ENCODE assay signal across 11 mouse cellular contexts in the genomic region with DNA sequence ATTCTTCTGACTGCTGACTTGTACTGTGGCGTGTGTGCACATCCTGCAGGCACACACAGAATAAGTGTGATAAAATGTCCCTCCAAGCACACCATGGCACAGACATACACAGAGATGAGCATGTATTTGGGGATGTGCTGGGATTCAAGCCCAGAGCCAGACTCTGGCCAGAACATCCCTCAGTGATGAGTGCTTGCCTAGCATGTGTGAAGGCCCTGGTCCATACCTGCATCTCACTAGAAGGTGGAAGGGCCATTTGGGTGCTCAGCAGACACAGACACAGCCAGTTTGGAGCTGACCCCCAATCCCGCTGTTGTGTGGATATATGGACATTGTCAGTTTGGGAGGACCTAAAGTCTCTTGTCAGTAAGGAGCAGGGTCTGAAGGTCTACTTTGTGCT. TPM values are rescaled to one million over a fixed set of nuclear protein-coding genes. Genes with fewer than 3 reads are reported as not detected.
DNase-seq lines count a peak whose midpoint lies in the region; ATAC-seq lines count a peak whose summit lies in the region.
"Had no signal": no experiment of that assay in that cellular context is flagged by ENCODE, and none has a peak within 500 bp of the region (broad histone marks: within the 10 kb centered on the region; RNA-seq: fewer than 3 reads in every experiment).

No protein-coding gene starts in this region.

- H3K36me3 ChIP-seq in hindbrain, embryonic 14.5 days (replicated peaks; ENCODE audit: control insufficient read depth, insufficient read depth) = no peaks in the 10 kb centered on the region
- no peaks in the 10 kb centered on the region for H3K36me3 ChIP-seq in hindbrain, embryonic 11.5 days (ENCODE audit: control insufficient read depth, insufficient read depth, low read length)
- no peaks in the 10 kb centered on the region for H3K36me3 ChIP-seq in neural tube, embryonic 13.5 days

- peak overlapping the region; percentile 98 for H3K4me2 ChIP-seq in hindbrain, embryonic 14.5 days (replicated peaks)
- no peak overlapping the region for H3K4me2 ChIP-seq in hindbrain, embryonic 11.5 days (replicated peaks; ENCODE audit: low read depth, low read length)
- peak overlapping the region; percentile 92 for H3K4me2 ChIP-seq in neural tube, embryonic 13.5 days

- H3K4me3 ChIP-seq in hindbrain, embryonic 14.5 days (replicated peaks; ENCODE audit: low read length) = no peak overlapping the region
- no peak overlapping the region for H3K4me3 ChIP-seq in hindbrain, embryonic 11.5 days (ENCODE audit: low read depth, low read length)
- H3K4me3 ChIP-seq in neural tube, embryonic 13.5 days = no peak overlapping the region

- no peak overlapping the region for H3K27ac ChIP-seq in hindbrain, embryonic 14.5 days
- H3K27ac ChIP-seq in hindbrain, embryonic 11.5 days (ENCODE audit: low read depth, low read length) = no peak overlapping the region
- H3K27ac ChIP-seq in neural tube, embryonic 13.5 days (replicated peaks) = no peak overlapping the region

- H3K9ac ChIP-seq in hindbrain, embryonic 14.5 days = 0 out of 2 replicates have a peak overlapping the region, but pooled peaks have one; percentile 97
- no peak overlapping the region for H3K9ac ChIP-seq in hindbrain, embryonic 11.5 days (ENCODE audit: low read depth, low read length)
- H3K9ac ChIP-seq in neural tube, embryonic 13.5 days = peak overlapping the region; percentile 96

- peaks cover 25% of the 10 kb centered on the region for H3K4me1 ChIP-seq in hindbrain, embryonic 14.5 days (replicated peaks; ENCODE audit: control insufficient read depth, insufficient read depth, low read length)
- H3K4me1 ChIP-seq in hindbrain, embryonic 11.5 days (replicated peaks; ENCODE audit: control insufficient read depth, insufficient read depth, low read length) = peaks cover 8% of the 10 kb centered on the region
- H3K4me1 ChIP-seq in neural tube, embryonic 13.5 days (replicated peaks) = peaks cover 33% of the 10 kb centered on the region

- ATAC-seq in hindbrain, embryonic 14.5 days (ENCODE audit: low FRiP score) = no peak
- no peak for ATAC-seq in hindbrain, embryonic 11.5 days (ENCODE audit: low FRiP score)
- ATAC-seq in neural tube, embryonic 13.5 days (ENCODE audit: low read depth) = no peak
- ATAC-seq: inflammation-experienced regulatory T-cells, adult 6 months had no signal

- H3K9me3 ChIP-seq in hindbrain, embryonic 14.5 days (ENCODE audit: control insufficient read depth, low read length) = no peaks in the 10 kb centered on the region
- H3K9me3 ChIP-seq in hindbrain, embryonic 11.5 days (ENCODE audit: control insufficient read depth, low read length) = no peaks in the 10 kb centered on the region
- no peaks in the 10 kb centered on the region for H3K9me3 ChIP-seq in neural tube, embryonic 13.5 days

- WGBS in hindbrain, embryonic 14.5 days = 90% methylated on average over 2 of the region's 2 CpGs
- 88% methylated on average over 2 of the region's 2 CpGs for WGBS in hindbrain, embryonic 11.5 days
- WGBS in neural tube, embryonic 13.5 days = 87% methylated on average over 2 of the region's 2 CpGs

- DNase-seq in cerebellum, postnatal 25 days = peak; percentile 9 to 11
- no peak for DNase-seq in cerebellum, postnatal 4 days (ENCODE audit: low spot score in 2 of 2)
- DNase-seq in hindbrain, embryonic 14.5 days (ENCODE audit: low spot score) = no peak
- DNase-seq in hindbrain, embryonic 11.5 days (ENCODE audit: low spot score) = no peak
- peak; percentile 5 for DNase-seq in thymus, postnatal 4 days
- no peak for DNase-seq in thymus, adult 18-20 months
- no peak for DNase-seq in layer of hippocampus, adult 18-20 months (ENCODE audit: low spot score in 2 of 2)
- DNase-seq: adrenal gland, postnatal 14 days had no signal

- no peaks in the 10 kb centered on the region for H3K27me3 ChIP-seq in hindbrain, embryonic 14.5 days (ENCODE audit: control insufficient read depth, insufficient read depth, low read length)
- H3K27me3 ChIP-seq in hindbrain, embryonic 11.5 days (ENCODE audit: control insufficient read depth, insufficient read depth, low read length) = no peaks in the 10 kb centered on the region
- H3K27me3 ChIP-seq in neural tube, embryonic 13.5 days = no peaks in the 10 kb centered on the region; the same call in 1 of the 2 replicates

RNA-seq across cellular contexts. Expression of gene Gm10778, which starts 7.3 kb away (rescaled TPM):
- 6.5 and 6.9 TPM in 2 replicates for polyA plus RNA-seq in hindbrain, embryonic 14.5 days (2014; fragmentation: Nextera tagmentation; extraction: Ambion mirVana)
- 5.9 and 6.9 TPM in 2 replicates for polyA plus RNA-seq in hindbrain, embryonic 11.5 days (2014; fragmentation: Nextera tagmentation; extraction: Ambion mirVana)
- 6.6 and 9.2 TPM in 2 replicates for polyA plus RNA-seq in neural tube, embryonic 13.5 days (2015; fragmentation: Nextera tagmentation; extraction: Ambion mirVana)
- total RNA-seq in layer of hippocampus, adult 18-20 months (2021) = 1 to 10 TPM; 3.5 to 3.8 TPM

RNA-seq across cellular contexts. Expression of gene Ankrd24, which starts 13.2 kb away (rescaled TPM):
- polyA plus RNA-seq in hindbrain, embryonic 14.5 days (2014; fragmentation: Nextera tagmentation; extraction: Ambion mirVana) = 11.8 and 12.6 TPM in 2 replicates
- 2.7 and 4.4 TPM in 2 replicates for polyA plus RNA-seq in hindbrain, embryonic 11.5 days (2014; fragmentation: Nextera tagmentation; extraction: Ambion mirVana)
- polyA plus RNA-seq in neural tube, embryonic 13.5 days (2015; fragmentation: Nextera tagmentation; extraction: Ambion mirVana) = 10.6 and 11.8 TPM in 2 replicates
- total RNA-seq in layer of hippocampus, adult 18-20 months (2021) = 10 to 100 TPM; 36.9 to 37.8 TPM

RNA-seq across cellular contexts. Expression of gene Sirt6, which starts 14.0 kb away (rescaled TPM):
- polyA plus RNA-seq in hindbrain, embryonic 14.5 days (2014; fragmentation: Nextera tagmentation; extraction: Ambion mirVana) = 39.9 and 42.1 TPM in 2 replicates
- polyA plus RNA-seq in hindbrain, embryonic 11.5 days (2014; fragmentation: Nextera tagmentation; extraction: Ambion mirVana) = 40.6 and 42.2 TPM in 2 replicates
- 56.2 and 57.6 TPM in 2 replicates for polyA plus RNA-seq in neural tube, embryonic 13.5 days (2015; fragmentation: Nextera tagmentation; extraction: Ambion mirVana)
- total RNA-seq in layer of hippocampus, adult 18-20 months (2021) = 10 to 100 TPM; 24.8 to 26.7 TPM

RNA-seq across cellular contexts. Expression of gene BC025920, which starts 35.5 kb away (rescaled TPM):
- polyA plus RNA-seq in hindbrain, embryonic 14.5 days (2014; fragmentation: Nextera tagmentation; extraction: Ambion mirVana) = 0.90 and 1.1 TPM in 2 replicates
- polyA plus RNA-seq in hindbrain, embryonic 11.5 days (2014; fragmentation: Nextera tagmentation; extraction: Ambion mirVana) = 0.77 and 1.2 TPM in 2 replicates
- polyA plus RNA-seq in neural tube, embryonic 13.5 days (2015; fragmentation: Nextera tagmentation; extraction: Ambion mirVana) = 2.5 and 3.3 TPM in 2 replicates
- 1 to 10 TPM; 3.6 to 3.8 TPM for total RNA-seq in layer of hippocampus, adult 18-20 months (2021)

RNA-seq across cellular contexts. Expression of gene Tle6, which starts 40.7 kb away (rescaled TPM):
- 4.2 and 4.8 TPM in 2 replicates for polyA plus RNA-seq in hindbrain, embryonic 14.5 days (2014; fragmentation: Nextera tagmentation; extraction: Ambion mirVana)
- polyA plus RNA-seq in hindbrain, embryonic 11.5 days (2014; fragmentation: Nextera tagmentation; extraction: Ambion mirVana) = 5.1 and 7.7 TPM in 2 replicates
- 4.9 and 6.2 TPM in 2 replicates for polyA plus RNA-seq in neural tube, embryonic 13.5 days (2015; fragmentation: Nextera tagmentation; extraction: Ambion mirVana)
- total RNA-seq in layer of hippocampus, adult 18-20 months (2021) = 1 to 10 TPM; 2.6 to 4.1 TPM
- total RNA-seq: monocyte, adult 5-6 weeks had no signal

Comparison
In these comparisons a context has a peak if more than half of its experiments do, and no peak if none do; other contexts are left out.
1. DNase-seq: peak in cerebellum, postnatal 25 days (2 of 2) and thymus, postnatal 4 days (single experiment); none in cerebellum, postnatal 4 days (0 of 2), hindbrain, embryonic 14.5 days (single experiment), hindbrain, embryonic 11.5 days (single experiment), thymus, adult 18-20 months (0 of 2) and layer of hippocampus, adult 18-20 months (0 of 2).